Mouse (Mus musculus): ENCODE measurements at regions not wholly inside any gene's neighbourhood (a gene's known extent, or its start where the extent isn't known, plus 50 kb on each side); places are given as distances from the start of the nearest gene placed in this dataset.
A peak's percentile ranks its signal among the peaks of the same experiment; 100 is the strongest.

- DNase-seq (ENCODE audit: low spot score) = peak; percentile 1
These were observed 387.7 kb upstream of the Brinp3 start for GRCm38 (mm10) chr1:146106882-146107281.
